Mouse (Mus musculus): Measurements from ENCODE around the gene Syngr4.

The Syngr4 gene

GRCm38 (mm10) chr7:45896517-45897257 lies at the start of gene Syngr4, which contains the start of gene Tmem143:
TSS of gene Syngr4 (minus strand) at chr7:45896714.
TSS of gene Tmem143 (plus strand) at chr7:45896941.
- DNase-seq (ENCODE audit: low read depth): peak; percentile 98

- DNase-seq (ENCODE audit: low read depth): peak; percentile 28
These were observed 46.8 kb upstream of the Syngr4 start for GRCm38 (mm10) chr7:45943280-45943679.

GRCm38 (mm10) chr7:45941986-45942385 lies 45.5 kb upstream of the Syngr4 start:
- no peak for DNase-seq (ENCODE audit: low read depth)

GRCm38 (mm10) chr7:45939836-45940235 lies 43.3 kb upstream of the Syngr4 start:
- no peak for DNase-seq (ENCODE audit: low read depth)

GRCm38 (mm10) chr7:45935114-45935513 lies 38.6 kb upstream of the Syngr4 start:
- DNase-seq (ENCODE audit: low read depth): peak; percentile 92

GRCm38 (mm10) chr7:45933766-45934165 lies 37.3 kb upstream of the Syngr4 start:
- DNase-seq (ENCODE audit: low read depth): peak; percentile 27

GRCm38 (mm10) chr7:45929688-45930087 lies 33.2 kb upstream of the Syngr4 start:
- DNase-seq (ENCODE audit: low read depth): peak; percentile 29

- no peak for DNase-seq (ENCODE audit: low read depth)
These were observed 32.2 kb upstream of the Syngr4 start for GRCm38 (mm10) chr7:45928626-45929295.

- DNase-seq (ENCODE audit: low read depth): peak; percentile 66
These were observed 27.9 kb upstream of the Syngr4 start for GRCm38 (mm10) chr7:45924429-45924816.

- DNase-seq (ENCODE audit: low read depth): no peak
These were observed 27.4 kb upstream of the Syngr4 start, which contains the start of gene Ccdc114 for GRCm38 (mm10) chr7:45923762-45924428. TSS of gene Ccdc114 (plus strand) at chr7:45924072.

GRCm38 (mm10) chr7:45922928-45923761 lies 26.6 kb upstream of the Syngr4 start:
- peak; percentile 98 for DNase-seq (ENCODE audit: low read depth)

GRCm38 (mm10) chr7:45921950-45922600 lies 25.6 kb upstream of the Syngr4 start:
- DNase-seq (ENCODE audit: low read depth): no peak

- DNase-seq (ENCODE audit: low read depth): peak; percentile 75
These were observed 24.7 kb upstream of the Syngr4 start, which contains the start of gene Emp3 for GRCm38 (mm10) chr7:45921242-45921621. TSS of gene Emp3 (minus strand) at chr7:45921404.

- peak; percentile 30 for DNase-seq (ENCODE audit: low read depth)
These were observed 24.2 kb upstream of the Syngr4 start for GRCm38 (mm10) chr7:45920583-45921241.

- no peak for DNase-seq (ENCODE audit: low read depth)
These were observed 23.2 kb upstream of the Syngr4 start for GRCm38 (mm10) chr7:45919761-45920160.

- peak; percentile 60 for DNase-seq (ENCODE audit: low read depth)
These were observed 22.7 kb upstream of the Syngr4 start for GRCm38 (mm10) chr7:45919083-45919671.

GRCm38 (mm10) chr7:45917926-45918325 lies 21.4 kb upstream of the Syngr4 start:
- no peak for DNase-seq (ENCODE audit: low read depth)

GRCm38 (mm10) chr7:45917004-45917704 lies 20.6 kb upstream of the Syngr4 start:
- DNase-seq (ENCODE audit: low read depth): no peak
